Mouse (Mus musculus): ENCODE measurements at regions not wholly inside any gene's neighbourhood (a gene's known extent, or its start where the extent isn't known, plus 50 kb on each side); places are given as distances from the start of the nearest gene placed in this dataset.

GRCm38 (mm10) chr2:80966766-80967165, 349.7 kb downstream of the Nup35 start:
- 81% methylated on average over 5 of the region's 5 CpGs for WGBS

GRCm38 (mm10) chr2:80967260-80967659, 350.2 kb downstream of the Nup35 start:
- Histone ChIP-seq H3K27me3 (ENCODE audit: insufficient read depth, low read length) (no peaks in the 10 kb centered on the region), H3K4me1 (ENCODE audit: insufficient read depth, low read length) (0 out of 2 replicates have a peak, but pooled peaks cover 6% of the 10 kb centered on the region), H3K36me3 (ENCODE audit: insufficient read depth, low read length) (no peaks in the 10 kb centered on the region), H3K4me3 (ENCODE audit: low read length) (no peak overlapping the region), H3K4me2 (replicated peaks; ENCODE audit: low read depth, low read length) (no peak overlapping the region), H3K9me3 (ENCODE audit: low read length) (no peaks in the 10 kb centered on the region), H3K9ac (replicated peaks; ENCODE audit: low read length) (no peak overlapping the region), H3K27ac (ENCODE audit: low read length) (no peak overlapping the region)
- ATAC-seq (ENCODE audit: low FRiP score, low TSS enrichment) = no peak
- WGBS = 81% methylated on average over 11 of the region's 11 CpGs

More at GRCm38 (mm10) chr2:80966766-80967165, 349.7 kb downstream of the Nup35 start:
- Histone ChIP-seq H3K27ac (ENCODE audit: low read length) (no peak overlapping the region), H3K27me3 (ENCODE audit: insufficient read depth, low read length) (no peaks in the 10 kb centered on the region), H3K9ac (replicated peaks; ENCODE audit: low read length) (no peak overlapping the region), H3K9me3 (ENCODE audit: low read length) (no peaks in the 10 kb centered on the region), H3K4me1 (ENCODE audit: insufficient read depth, low read length) (0 out of 2 replicates have a peak, but pooled peaks cover 6% of the 10 kb centered on the region), H3K4me2 (replicated peaks; ENCODE audit: low read depth, low read length) (no peak overlapping the region), H3K36me3 (ENCODE audit: insufficient read depth, low read length) (no peaks in the 10 kb centered on the region), H3K4me3 (ENCODE audit: low read length) (no peak overlapping the region)
- ATAC-seq (ENCODE audit: low FRiP score, low TSS enrichment) = no peak

- Histone ChIP-seq H3K9me3 (ENCODE audit: low read length) (no peaks in the 10 kb centered on the region), H3K4me3 (ENCODE audit: low read length) (no peak overlapping the region), H3K27me3 (ENCODE audit: insufficient read depth, low read length) (no peaks in the 10 kb centered on the region), H3K36me3 (ENCODE audit: insufficient read depth, low read length) (no peaks in the 10 kb centered on the region), H3K4me2 (replicated peaks; ENCODE audit: low read depth, low read length) (no peak overlapping the region), H3K9ac (replicated peaks; ENCODE audit: low read length) (no peak overlapping the region), H3K4me1 (ENCODE audit: insufficient read depth, low read length) (0 out of 2 replicates have a peak, but pooled peaks cover 6% of the 10 kb centered on the region), H3K27ac (ENCODE audit: low read length) (no peak overlapping the region)
- ATAC-seq (ENCODE audit: low FRiP score, low TSS enrichment) = peak; percentile 65; the same call in 1 of the 2 replicates
- 35% methylated on average over 5 of the region's 5 CpGs for WGBS
Measured at GRCm38 (mm10) chr2:80969354-80969753, 352.3 kb downstream of the Nup35 start.

- no peaks in the 10 kb centered on the region for H3K36me3 ChIP-seq (ENCODE audit: insufficient read depth, low read length)
- no peak overlapping the region for H3K27ac ChIP-seq (ENCODE audit: low read length)
- no peak for ATAC-seq (ENCODE audit: low FRiP score, low TSS enrichment)
- H3K9me3 ChIP-seq (ENCODE audit: low read length) = 0 out of 2 replicates have a peak, but pooled peaks cover 2% of the 10 kb centered on the region
- H3K4me3 ChIP-seq (ENCODE audit: low read length) = no peak overlapping the region
- H3K9ac ChIP-seq (replicated peaks; ENCODE audit: low read length) = no peak overlapping the region
- 0 out of 2 replicates have a peak, but pooled peaks cover 6% of the 10 kb centered on the region for H3K4me1 ChIP-seq (ENCODE audit: insufficient read depth, low read length)
- H3K27me3 ChIP-seq (ENCODE audit: insufficient read depth, low read length) = no peaks in the 10 kb centered on the region
- WGBS = 83% methylated on average over 2 of the region's 2 CpGs
- no peak overlapping the region for H3K4me2 ChIP-seq (replicated peaks; ENCODE audit: low read depth, low read length)
Measured at GRCm38 (mm10) chr2:80973217-80973616, 356.2 kb downstream of the Nup35 start.

- H3K36me3 ChIP-seq (ENCODE audit: insufficient read depth, low read length) = no peaks in the 10 kb centered on the region
- WGBS = 92% methylated on average over 1 of the region's 1 CpGs
- no peak overlapping the region for H3K9ac ChIP-seq (replicated peaks; ENCODE audit: low read length)
- no peaks in the 10 kb centered on the region for H3K4me1 ChIP-seq (ENCODE audit: insufficient read depth, low read length)
- no peak for ATAC-seq (ENCODE audit: low FRiP score, low TSS enrichment)
- H3K27ac ChIP-seq (ENCODE audit: low read length) = no peak overlapping the region
- H3K9me3 ChIP-seq (ENCODE audit: low read length) = no peaks in the 10 kb centered on the region
- no peak overlapping the region for H3K4me2 ChIP-seq (replicated peaks; ENCODE audit: low read depth, low read length)
- H3K27me3 ChIP-seq (ENCODE audit: insufficient read depth, low read length) = no peaks in the 10 kb centered on the region
- no peak overlapping the region for H3K4me3 ChIP-seq (ENCODE audit: low read length)
Measured at GRCm38 (mm10) chr2:80998296-80998695, 381.3 kb downstream of the Nup35 start.

- no peaks in the 10 kb centered on the region for H3K27me3 ChIP-seq (ENCODE audit: insufficient read depth, low read length)
- H3K4me1 ChIP-seq (ENCODE audit: insufficient read depth, low read length) = no peaks in the 10 kb centered on the region
- H3K9ac ChIP-seq (replicated peaks; ENCODE audit: low read length) = no peak overlapping the region
- 52% methylated on average over 11 of the region's 11 CpGs for WGBS
- no peak overlapping the region for H3K27ac ChIP-seq (ENCODE audit: low read length)
- no peak overlapping the region for H3K4me2 ChIP-seq (replicated peaks; ENCODE audit: low read depth, low read length)
- H3K9me3 ChIP-seq (ENCODE audit: low read length) = no peaks in the 10 kb centered on the region
- H3K36me3 ChIP-seq (ENCODE audit: insufficient read depth, low read length) = no peaks in the 10 kb centered on the region
- no peak for ATAC-seq (ENCODE audit: low FRiP score, low TSS enrichment)
- no peak overlapping the region for H3K4me3 ChIP-seq (ENCODE audit: low read length)
Measured at GRCm38 (mm10) chr2:81007071-81007470, 390.0 kb downstream of the Nup35 start.

GRCm38 (mm10) chr2:81023620-81024019, 406.6 kb downstream of the Nup35 start:
- Histone ChIP-seq H3K9me3 (ENCODE audit: low read length) (no peaks in the 10 kb centered on the region), H3K4me2 (replicated peaks; ENCODE audit: low read depth, low read length) (no peak overlapping the region), H3K9ac (replicated peaks; ENCODE audit: low read length) (no peak overlapping the region), H3K36me3 (ENCODE audit: insufficient read depth, low read length) (no peaks in the 10 kb centered on the region), H3K27me3 (ENCODE audit: insufficient read depth, low read length) (no peaks in the 10 kb centered on the region), H3K4me3 (ENCODE audit: low read length) (no peak overlapping the region), H3K27ac (ENCODE audit: low read length) (no peak overlapping the region), H3K4me1 (ENCODE audit: insufficient read depth, low read length) (no peaks in the 10 kb centered on the region)
- 64% methylated on average over 3 of the region's 3 CpGs for WGBS
- ATAC-seq (ENCODE audit: low FRiP score, low TSS enrichment) = no peak

Measured in kidney, embryonic 16.5 days (tissue).